Mouse (Mus musculus) forebrain, postnatal 0 days (tissue): ENCODE results near the gene Clstn1. TPM values are rescaled to one million over a fixed set of nuclear protein-coding genes. Genes with fewer than 3 reads are reported as not detected.

Experiments
- ATAC-seq: fragments of 200-750 bp; cut with Nextera tagmentation; 2 replicates; pipeline ENCODE4 v1.8.0; 2017; ENCODE audit warnings: mild to moderate bottlenecking, moderate library complexity
- DNase-seq: peaks from one replicate; pipeline ENCODE4 v3.0.0-alpha.2; 2015
- H3K27ac ChIP-seq: fragments of 300-500 bp; sonication (generic); 2 replicates; pipeline ENCODE4 v1.5.1; 2014; ENCODE audit warnings: low read depth, mild to moderate bottlenecking, antibody characterized with exemption, low read length, moderate library complexity, mixed read lengths
- H3K27me3 ChIP-seq: fragments of 300-500 bp; sonication (generic); 2 replicates; pipeline ENCODE4 v1.6.1; 2014; ENCODE audit warnings: mild to moderate bottlenecking, low read length, mixed read lengths; ENCODE audit not compliant: insufficient read depth
- H3K36me3 ChIP-seq: fragments of 300-500 bp; sonication (generic); 2 replicates; pipeline ENCODE4 v1.6.1; 2014; ENCODE audit warnings: mild to moderate bottlenecking, moderate library complexity; ENCODE audit not compliant: insufficient read depth
- H3K4me1 ChIP-seq: fragments of 300-500 bp; sonication (generic); 2 replicates; pipeline ENCODE4 v1.6.1; 2014; ENCODE audit warnings: antibody characterized with exemption; ENCODE audit not compliant: insufficient read depth
- H3K4me2 ChIP-seq: fragments of 300-500 bp; sonication (generic); 2 replicates; pipeline ENCODE4 v1.6.1; 2014; ENCODE audit warnings: low read depth, mild to moderate bottlenecking, moderate library complexity
- H3K4me3 ChIP-seq: fragments of 300-500 bp; sonication (generic); 2 replicates; pipeline ENCODE4 v1.5.1; 2014; ENCODE audit warnings: low read depth, low read length, mixed read lengths
- H3K9ac ChIP-seq: fragments of 300-500 bp; sonication (generic); 2 replicates; pipeline ENCODE4 v1.6.1; 2014; ENCODE audit warnings: mild to moderate bottlenecking
- H3K9me3 ChIP-seq: fragments of 300-500 bp; sonication (generic); 2 replicates; pipeline ENCODE4 v1.6.1; 2016; ENCODE audit warnings: low read length
- CTCF ChIP-seq: sonication (generic); IDR thresholded peaks from 2 replicates; pipeline ENCODE4 v1.5.1; 2016; ENCODE audit warnings: antibody characterized with exemption, control low read depth, low read depth
- WGBS: fragments of 180-500 bp; shearing (Covaris S2); extraction: QIAGEN DNeasy Blood & Tissue Kit; methylation state at CpG from one replicate; pipeline ENCODE4 v1.1.7; 2014; 5-methylcytosine and 5-hydroxymethylcytosine counted together
- polyA plus RNA-seq: library from polyadenylated mRNA; unstranded; fragments of >200 nt; fragmentation: Nextera tagmentation; extraction: Ambion mirVana; gene quantifications from 2 replicates; pipeline ENCODE4 v1.2.1, GENCODE M21; 2015
- total RNA-seq: library from RNA; depleted of rRNA; stranded (reverse); fragments of >200 nt; gene quantifications from 2 replicates; pipeline ENCODE4 v1.2.3, GENCODE M21; 2014

Clstn1 gene
- total and polyA plus RNA-seq, 2 experiments from 2014 or later: 179 to 451 TPM

DNA sequence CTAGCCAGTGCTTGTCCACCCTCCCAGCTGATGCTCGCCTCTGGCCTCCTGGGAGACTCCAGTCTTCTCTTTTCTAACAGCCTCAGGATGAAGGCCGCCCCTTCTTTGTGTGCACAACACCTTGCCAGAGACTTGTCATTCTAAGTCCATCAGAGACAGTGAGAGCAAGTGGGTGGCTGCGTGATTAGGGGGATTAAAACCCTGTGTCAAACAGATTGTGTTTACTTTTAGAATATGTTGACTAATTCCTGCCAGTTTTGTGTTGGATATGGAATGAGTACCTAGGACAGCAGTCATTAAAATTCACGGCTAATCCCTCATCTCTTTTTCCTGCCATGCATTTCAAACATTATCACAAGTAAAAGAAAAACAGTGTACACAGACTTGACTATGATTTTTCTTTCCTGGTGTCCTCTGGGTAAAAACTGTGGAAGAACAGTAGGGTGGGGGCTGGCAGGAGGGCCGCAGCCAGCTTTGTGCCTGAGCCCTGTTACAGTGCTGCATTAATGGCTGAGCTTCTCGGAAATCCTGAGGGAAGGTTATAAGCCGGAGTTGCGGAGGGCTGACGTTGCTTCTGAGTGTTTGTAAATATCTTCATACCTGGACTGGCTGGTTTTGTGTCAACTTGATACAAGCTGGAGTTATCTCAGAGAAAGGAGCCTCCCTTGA, 8.8 kb downstream of the Clstn1 start:
- H3K9me3 ChIP-seq: no peaks in the 10 kb centered on the region
- ATAC-seq: peak; percentile 23; the same call in 1 of the 2 replicates
- H3K9ac ChIP-seq: no peak overlapping the region
- H3K27me3 ChIP-seq: no peaks in the 10 kb centered on the region
- no peaks in the 10 kb centered on the region for H3K36me3 ChIP-seq
- no peaks in the 10 kb centered on the region for H3K4me1 ChIP-seq
- no peak overlapping the region for H3K4me2 ChIP-seq
- TF ChIP-seq CTCF: no peak
- no peak for DNase-seq
- no peak overlapping the region for H3K4me3 ChIP-seq
- no peak overlapping the region for H3K27ac ChIP-seq
- 45% methylated on average over 9 of the region's 9 CpGs for WGBS

- ATAC-seq: 0 out of 2 replicates have a peak, but pooled peaks have one; percentile 18
Measured at GRCm38 (mm10) chr4:149597641-149598208, 11.5 kb downstream of the Clstn1 start.

DNA sequence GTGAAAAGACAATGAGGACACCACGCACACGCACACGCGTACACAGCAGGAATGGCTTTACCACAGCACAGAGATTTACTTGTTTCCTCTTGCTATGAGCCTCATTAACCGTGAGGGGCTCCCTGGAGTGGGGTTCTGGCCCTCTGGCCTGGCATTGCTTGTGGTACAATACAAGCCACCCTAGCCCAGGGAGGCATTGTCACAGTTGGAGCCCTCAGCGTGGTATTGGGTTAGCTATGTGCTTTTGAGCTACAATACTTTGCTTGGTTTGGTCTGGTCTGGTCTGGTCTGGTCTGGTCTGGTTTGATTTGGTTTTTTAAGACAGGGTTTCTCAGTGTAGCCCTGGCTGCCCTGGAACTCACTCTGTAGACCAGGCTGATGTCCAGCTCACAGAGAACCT, 13.3 kb downstream of the Clstn1 start:
- no peak overlapping the region for H3K4me3 ChIP-seq
- no peak overlapping the region for H3K4me2 ChIP-seq
- no peak overlapping the region for H3K27ac ChIP-seq
- WGBS: 83% methylated on average over 6 of the region's 6 CpGs
- no peaks in the 10 kb centered on the region for H3K27me3 ChIP-seq
- H3K4me1 ChIP-seq: no peaks in the 10 kb centered on the region
- H3K9me3 ChIP-seq: no peaks in the 10 kb centered on the region
- no peak overlapping the region for H3K9ac ChIP-seq
- TF ChIP-seq CTCF: no peak
- no peaks in the 10 kb centered on the region for H3K36me3 ChIP-seq
- DNase-seq (no peak), ATAC-seq (no peak)

More at GRCm38 (mm10) chr4:149597641-149598208, 11.5 kb downstream of the Clstn1 start:
- H3K4me2 ChIP-seq: no peak overlapping the region
- no peaks in the 10 kb centered on the region for H3K36me3 ChIP-seq
- no peak for DNase-seq
- WGBS: 71% methylated on average over 12 of the region's 12 CpGs
- H3K27ac ChIP-seq: no peak overlapping the region
- H3K9me3 ChIP-seq: no peaks in the 10 kb centered on the region
- H3K4me3 ChIP-seq: no peak overlapping the region
- no peaks in the 10 kb centered on the region for H3K4me1 ChIP-seq
- no peak overlapping the region for H3K9ac ChIP-seq
- no peaks in the 10 kb centered on the region for H3K27me3 ChIP-seq
- TF ChIP-seq CTCF: no peak

GRCm38 (mm10) chr4:149600130-149600529, 13.9 kb downstream of the Clstn1 start:
- no peak overlapping the region for H3K4me3 ChIP-seq
- 93% methylated on average over 4 of the region's 4 CpGs for WGBS
- no peaks in the 10 kb centered on the region for H3K4me1 ChIP-seq
- no peak for ATAC-seq
- H3K9ac ChIP-seq: no peak overlapping the region
- H3K9me3 ChIP-seq: no peaks in the 10 kb centered on the region
- no peak for DNase-seq
- TF ChIP-seq CTCF: no peak
- no peaks in the 10 kb centered on the region for H3K27me3 ChIP-seq
- H3K36me3 ChIP-seq: no peaks in the 10 kb centered on the region
- H3K27ac ChIP-seq: no peak overlapping the region
- no peak overlapping the region for H3K4me2 ChIP-seq

DNA sequence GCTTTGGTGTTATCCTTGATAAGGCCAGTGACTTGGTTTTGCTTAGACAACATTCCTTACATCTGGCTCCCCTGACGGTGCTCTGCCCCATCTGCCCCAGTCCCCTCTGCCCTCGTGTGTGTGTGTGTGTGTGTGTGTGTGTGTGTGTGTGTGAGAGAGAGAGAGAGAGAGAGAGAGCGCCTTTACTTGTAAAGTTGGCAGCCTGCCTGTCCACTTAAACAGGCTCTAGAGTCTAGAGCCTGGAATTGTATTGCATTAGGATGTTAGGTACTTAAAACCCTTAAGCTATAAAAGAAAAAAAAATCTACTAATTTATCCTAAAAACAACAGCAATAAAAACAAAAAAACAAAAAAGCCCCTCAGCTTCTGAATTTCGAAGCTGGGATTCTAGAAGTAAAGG, 15.2 kb downstream of the Clstn1 start:
- WGBS: 18% methylated on average over 4 of the region's 4 CpGs

DNA sequence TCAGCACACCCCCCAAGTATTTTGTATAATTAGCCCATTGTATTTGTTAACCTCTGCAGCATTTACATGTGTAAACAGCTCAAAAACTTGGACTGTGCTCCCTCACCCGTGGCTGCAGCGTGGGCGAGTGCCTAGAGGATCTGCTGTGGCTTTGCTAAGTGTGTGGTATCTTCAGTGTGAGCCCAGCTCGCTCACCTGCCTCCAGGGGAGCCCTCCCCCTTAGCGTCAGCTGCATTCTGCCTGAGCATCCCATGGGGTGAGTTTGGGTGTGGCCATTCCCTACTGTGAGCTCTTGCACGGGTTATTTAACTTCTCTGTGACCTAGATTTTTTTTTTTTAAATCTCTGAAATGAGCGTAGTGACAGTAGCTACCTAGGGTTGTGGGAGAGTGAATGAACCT, 16.0 kb downstream of the Clstn1 start:
- no peaks in the 10 kb centered on the region for H3K9me3 ChIP-seq
- DNase-seq: no peak
- H3K27me3 ChIP-seq: no peaks in the 10 kb centered on the region
- TF ChIP-seq CTCF: no peak
- H3K9ac ChIP-seq: no peak overlapping the region
- H3K4me1 ChIP-seq: no peaks in the 10 kb centered on the region
- no peaks in the 10 kb centered on the region for H3K36me3 ChIP-seq
- H3K4me3 ChIP-seq: no peak overlapping the region
- H3K27ac ChIP-seq: no peak overlapping the region
- no peak overlapping the region for H3K4me2 ChIP-seq
- WGBS: 31% methylated on average over 7 of the region's 7 CpGs
- ATAC-seq: no peak

More for the DNA sequence above, 15.2 kb downstream of the Clstn1 start:
- no peak for DNase-seq
- no peak overlapping the region for H3K9ac ChIP-seq
- H3K36me3 ChIP-seq: no peaks in the 10 kb centered on the region
- H3K9me3 ChIP-seq: no peaks in the 10 kb centered on the region
- no peak overlapping the region for H3K4me3 ChIP-seq
- no peak overlapping the region for H3K4me2 ChIP-seq
- no peaks in the 10 kb centered on the region for H3K27me3 ChIP-seq
- no peaks in the 10 kb centered on the region for H3K4me1 ChIP-seq
- no peak for ATAC-seq
- no peak overlapping the region for H3K27ac ChIP-seq
- TF ChIP-seq CTCF: no peak

DNA sequence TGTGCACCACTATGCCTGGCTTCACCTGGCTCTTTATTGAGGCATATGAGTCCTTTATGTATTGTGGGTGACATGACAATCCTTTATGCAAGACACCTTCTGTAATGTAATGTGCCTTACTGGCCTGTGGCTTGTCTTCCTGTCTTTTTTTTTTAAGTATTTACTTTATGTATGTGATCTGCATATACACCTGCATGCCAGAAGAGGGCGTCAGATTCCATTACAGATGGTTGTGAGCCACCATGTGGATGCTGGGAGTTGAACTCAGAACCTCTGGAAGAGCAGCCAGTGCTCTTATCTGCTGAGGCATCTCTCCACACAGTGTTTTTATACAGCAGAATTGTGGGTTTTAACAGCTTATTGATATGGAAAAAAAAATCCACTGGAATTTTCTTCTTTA, 17.6 kb downstream of the Clstn1 start:
- no peaks in the 10 kb centered on the region for H3K9me3 ChIP-seq
- H3K27me3 ChIP-seq: no peaks in the 10 kb centered on the region
- no peak overlapping the region for H3K27ac ChIP-seq
- WGBS: 76% methylated on average over 1 of the region's 1 CpGs
- TF ChIP-seq CTCF: no peak
- H3K4me3 ChIP-seq: no peak overlapping the region
- H3K36me3 ChIP-seq: no peaks in the 10 kb centered on the region
- no peak overlapping the region for H3K9ac ChIP-seq
- no peaks in the 10 kb centered on the region for H3K4me1 ChIP-seq
- ATAC-seq (no peak), DNase-seq (no peak)
- H3K4me2 ChIP-seq: no peak overlapping the region
